Mouse (Mus musculus) lung, postnatal 0 days (tissue): Measurements from ENCODE around the gene Trp73.
A peak's percentile ranks its signal among the peaks of the same experiment; 100 is the strongest.

ENCODE experiments used
- CTCF ChIP-seq: IDR thresholded peaks from 2 replicates; pipeline ENCODE4 v1.5.1; 2016; ENCODE audit warnings: antibody characterized with exemption, mild to moderate bottlenecking
- EP300 ChIP-seq: IDR thresholded peaks from 2 replicates; pipeline ENCODE4 v1.6.1; 2016; ENCODE audit warnings: antibody characterized with exemption, mild to moderate bottlenecking, control low read depth

DNA sequence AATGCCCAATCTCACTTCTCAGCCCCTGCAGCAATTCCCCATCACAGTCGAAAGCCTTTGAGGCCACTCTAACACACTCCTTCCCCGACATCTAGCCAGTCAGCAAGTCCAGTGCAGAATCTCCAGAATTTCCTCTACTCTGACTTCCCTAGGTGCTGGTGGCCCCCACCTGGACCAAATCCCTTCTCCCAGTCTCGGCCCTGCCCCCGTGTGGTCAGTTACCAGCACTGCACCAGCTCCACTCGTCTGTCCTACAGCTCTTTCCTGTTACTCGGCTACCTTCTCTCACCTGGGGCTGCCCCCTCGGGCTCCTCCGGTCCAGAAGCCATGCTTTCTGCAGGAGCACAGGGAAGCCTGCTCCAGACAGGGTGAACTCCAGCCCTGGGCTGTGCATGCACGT lies 46.8 kb downstream of the Trp73 start:
- TF ChIP-seq CTCF (peak; percentile 65), EP300 (no peak)
